Mouse (Mus musculus) brain, embryonic 14.5 days (tissue): ENCODE results near the gene Gmeb1. TPM values are rescaled to one million over a fixed set of nuclear protein-coding genes. Genes with fewer than 3 reads are reported as not detected.

Experiments used
- DNase-seq: peaks from one replicate; pipeline ENCODE4 v3.0.0-alpha.2; 2011; ENCODE audit warnings: low read depth
- CTCF ChIP-seq: fragments of 200-500 bp; IDR thresholded peaks from 2 replicates; pipeline ENCODE4 v1.5.1; 2012; ENCODE audit warnings: inconsistent platforms, mild to moderate bottlenecking, moderate library complexity, borderline replicate concordance; ENCODE audit not compliant: insufficient read depth, insufficient read length; ENCODE audit errors: extremely low read depth
- POLR2A ChIP-seq: fragments of 200-500 bp; IDR thresholded peaks from 2 replicates; pipeline ENCODE4 v1.6.1; 2012; ENCODE audit warnings: mild to moderate bottlenecking, inconsistent platforms, borderline replicate concordance; ENCODE audit not compliant: poor library complexity, insufficient read depth, insufficient read length, severe bottlenecking; ENCODE audit errors: extremely low read depth
- polyA plus RNA-seq: library from polyadenylated mRNA; depleted of rRNA; stranded (reverse); fragments of >200 nt; gene quantifications from 2 replicates; pipeline ENCODE4 v1.2.3, GENCODE M21; 2012

Gene Gmeb1
- polyA plus RNA-seq, 1 experiment = 43.8 TPM

GRCm38 (mm10) chr4:132211953-132212734, 49.3 kb downstream of the Gmeb1 start, which contains the start of gene Ythdf2:
Gene Ythdf2, minus strand, starts transcription at chr4:132212303.
- DNase-seq = peak; percentile 99
- TF ChIP-seq POLR2A (peak; percentile 92), CTCF (peak; percentile 88)

- DNase-seq = peak; percentile 38
Measured at GRCm38 (mm10) chr4:132211091-132211942, 50.1 kb downstream of the Gmeb1 start.

GRCm38 (mm10) chr4:132210325-132210724, 51.1 kb downstream of the Gmeb1 start:
- TF ChIP-seq POLR2A (no peak), CTCF (no peak)
- DNase-seq = peak; percentile 36

More at GRCm38 (mm10) chr4:132211091-132211942, 50.1 kb downstream of the Gmeb1 start:
- TF ChIP-seq POLR2A (no peak), CTCF (no peak)

GRCm38 (mm10) chr4:132209299-132209698, 52.1 kb downstream of the Gmeb1 start:
- no peak for TF ChIP-seq CTCF
- no peak for TF ChIP-seq POLR2A
- DNase-seq = no peak

- TF ChIP-seq CTCF (no peak), POLR2A (no peak)
- no peak for DNase-seq
Measured at GRCm38 (mm10) chr4:132207280-132207679, 54.1 kb downstream of the Gmeb1 start.

- TF ChIP-seq POLR2A (no peak), CTCF (no peak)
- DNase-seq = no peak
Measured at GRCm38 (mm10) chr4:132198771-132199170, 62.6 kb downstream of the Gmeb1 start.

GRCm38 (mm10) chr4:132198285-132198712, 63.1 kb downstream of the Gmeb1 start:
- peak; percentile 6; the same call in 1 of the 2 replicates for TF ChIP-seq CTCF
- no peak for TF ChIP-seq POLR2A
- peak; percentile 18 for DNase-seq

GRCm38 (mm10) chr4:132194975-132195374, 66.4 kb downstream of the Gmeb1 start:
- DNase-seq = no peak

GRCm38 (mm10) chr4:132194373-132194772, 67.0 kb downstream of the Gmeb1 start:
- TF ChIP-seq CTCF (no peak), POLR2A (no peak)
- no peak for DNase-seq

More at GRCm38 (mm10) chr4:132194975-132195374, 66.4 kb downstream of the Gmeb1 start:
- TF ChIP-seq POLR2A (no peak), CTCF (no peak)

- no peak for DNase-seq
- TF ChIP-seq POLR2A (no peak), CTCF (no peak)
Measured at GRCm38 (mm10) chr4:132187826-132188401, 73.5 kb downstream of the Gmeb1 start.

GRCm38 (mm10) chr4:132183162-132183561, 78.2 kb downstream of the Gmeb1 start:
- TF ChIP-seq CTCF = no peak
- TF ChIP-seq POLR2A = no peak
- DNase-seq = no peak

GRCm38 (mm10) chr4:132181721-132182658, 79.4 kb downstream of the Gmeb1 start:
- DNase-seq = no peak
- TF ChIP-seq CTCF (peak; percentile 14; the same call in 1 of the 2 replicates), POLR2A (no peak)
